Mouse (Mus musculus) stomach, postnatal 0 days (tissue): ENCODE data around the gene Gsk3a.

Experiments used
- CTCF ChIP-seq: IDR thresholded peaks from 2 replicates; pipeline ENCODE4 v1.5.1; 2016; ENCODE audit warnings: antibody characterized with exemption, low read depth, mild to moderate bottlenecking, moderate library complexity
- EP300 ChIP-seq: optimal IDR thresholded peaks from 2 replicates; pipeline ENCODE3; 2016; ENCODE audit warnings: antibody characterized with exemption

DNA sequence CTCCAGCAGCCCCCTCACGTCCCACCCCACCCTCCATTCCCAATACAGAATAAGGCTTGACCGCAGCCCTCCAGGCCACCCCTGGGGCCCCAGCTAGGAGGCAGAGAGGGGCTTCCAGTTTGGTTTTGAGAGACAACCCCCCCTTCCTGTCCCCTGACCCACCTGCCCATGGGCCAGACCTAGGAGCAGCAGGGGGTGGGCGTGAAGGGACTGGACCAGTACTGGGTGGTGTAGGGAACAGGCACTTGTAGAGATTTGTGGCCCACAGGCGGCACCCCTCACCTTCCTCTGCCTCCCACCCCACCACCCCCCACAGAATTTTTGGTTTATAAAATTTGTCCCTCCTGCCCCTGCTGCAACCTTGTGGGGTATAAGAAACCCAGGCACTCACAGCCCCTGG is 5.7 kb upstream of the Gsk3a start:
- TF ChIP-seq CTCF (no peak), EP300 (no peak)
